Mouse (Mus musculus) right cerebral cortex, adult 2 months (tissue): ENCODE measurements around the gene Txndc17.

Source experiments
- DNase-seq, 2 experiments: peaks; one replicate each; pipeline ENCODE4 v3.0.0; 2021 to 2022; ENCODE audit warnings: low spot score in 2 of 2

The Txndc17 gene

DNA sequence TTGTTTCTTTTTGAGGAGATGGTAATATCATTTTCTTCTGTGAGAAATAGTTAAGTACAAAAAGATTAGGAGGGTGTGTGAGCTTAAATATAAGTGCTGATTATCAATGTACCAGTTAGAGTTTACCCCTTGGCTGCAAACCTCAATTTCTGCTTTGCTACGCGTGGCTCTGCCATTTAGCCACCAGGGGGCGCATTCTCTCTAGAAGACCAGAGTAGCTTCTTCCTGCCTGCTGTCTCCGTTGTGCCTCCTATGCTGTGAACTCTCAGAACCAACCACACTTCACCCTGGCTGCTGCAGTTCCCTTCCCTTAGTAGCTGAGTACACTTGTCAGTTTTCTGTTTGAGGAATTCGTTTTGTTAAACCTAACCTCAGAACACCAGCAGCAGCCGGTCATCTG, 13.9 kb downstream of the Txndc17 start:
- peak; percentile 74 to 76 for DNase-seq

GRCm38 (mm10) chr11:72223414-72223813, 16.1 kb downstream of the Txndc17 start:
- no peak for DNase-seq

DNA sequence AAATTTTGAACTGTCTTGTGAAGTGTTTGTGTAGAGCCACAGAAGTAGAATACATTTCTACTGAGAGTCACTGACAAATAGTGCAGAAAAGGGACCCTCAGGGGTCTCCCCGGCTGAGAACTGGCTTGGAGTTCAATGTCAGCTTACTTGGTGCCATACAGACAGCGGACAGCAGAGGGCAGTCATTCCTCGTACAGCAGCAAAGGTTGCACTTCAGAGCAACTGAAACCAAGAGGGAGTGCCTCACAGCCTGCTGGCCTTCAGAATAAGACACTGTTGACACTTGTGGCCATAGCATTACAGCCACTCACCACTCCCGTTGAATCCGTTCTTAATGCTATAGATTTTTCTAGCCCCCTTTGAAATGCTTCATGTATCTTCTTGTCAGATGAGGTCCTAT, 17.5 kb downstream of the Txndc17 start:
- peak; percentile 88 to 90 for DNase-seq

GRCm38 (mm10) chr11:72226020-72226791, 18.9 kb downstream of the Txndc17 start:
- no peak for DNase-seq

GRCm38 (mm10) chr11:72226901-72227300, 19.6 kb downstream of the Txndc17 start:
- no peak for DNase-seq

DNA sequence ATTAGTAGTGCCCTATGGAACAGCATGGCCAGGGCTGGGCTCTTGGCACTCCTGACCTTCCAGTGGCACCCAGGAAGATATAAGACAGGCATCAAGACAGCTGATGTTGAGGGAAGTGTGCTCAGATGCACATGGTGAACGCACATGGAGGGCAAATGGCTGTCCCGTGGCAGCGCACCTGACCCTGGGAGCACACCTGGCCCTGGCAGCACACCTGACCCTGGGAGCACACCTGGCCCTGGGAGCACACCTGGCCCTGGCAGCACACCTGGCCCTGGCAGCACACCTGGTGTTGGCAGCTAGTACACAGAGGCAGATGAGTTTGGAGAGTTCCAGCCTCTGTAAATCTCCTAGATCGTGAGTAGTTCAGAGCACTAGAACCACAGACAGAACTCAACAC, 21.2 kb downstream of the Txndc17 start:
- no peak for DNase-seq

- DNase-seq = no peak
Measured at GRCm38 (mm10) chr11:72232068-72232467, 24.7 kb downstream of the Txndc17 start.

GRCm38 (mm10) chr11:72232991-72233390, 25.6 kb downstream of the Txndc17 start:
- DNase-seq = no peak

DNA sequence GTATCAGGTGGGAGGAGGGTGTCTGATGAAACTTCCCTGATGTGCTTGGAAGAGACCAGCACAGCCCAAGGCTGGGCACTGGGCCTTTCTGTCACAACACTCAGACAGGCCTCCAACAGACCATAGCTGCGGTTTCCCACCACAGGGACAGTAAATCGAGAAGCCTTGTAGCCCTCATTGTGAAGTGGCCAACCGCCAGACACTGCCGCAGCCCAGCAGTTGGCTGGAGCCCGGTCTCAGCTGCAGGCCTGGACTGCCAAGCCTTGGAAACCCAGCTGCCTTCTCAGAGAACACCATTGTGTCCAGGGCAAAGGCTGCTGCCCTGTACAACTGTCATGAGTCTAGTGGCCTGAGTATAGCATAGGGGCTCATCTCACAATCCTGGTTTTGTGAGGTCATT, 26.7 kb downstream of the Txndc17 start:
- DNase-seq = peak in 1 of 2 experiments; percentile 49

GRCm38 (mm10) chr11:72240062-72240860, 32.9 kb downstream of the Txndc17 start:
- DNase-seq = no peak

- peak in 1 of 2 experiments; percentile 25 for DNase-seq
Measured at GRCm38 (mm10) chr11:72245196-72245753, 37.9 kb downstream of the Txndc17 start.

DNA sequence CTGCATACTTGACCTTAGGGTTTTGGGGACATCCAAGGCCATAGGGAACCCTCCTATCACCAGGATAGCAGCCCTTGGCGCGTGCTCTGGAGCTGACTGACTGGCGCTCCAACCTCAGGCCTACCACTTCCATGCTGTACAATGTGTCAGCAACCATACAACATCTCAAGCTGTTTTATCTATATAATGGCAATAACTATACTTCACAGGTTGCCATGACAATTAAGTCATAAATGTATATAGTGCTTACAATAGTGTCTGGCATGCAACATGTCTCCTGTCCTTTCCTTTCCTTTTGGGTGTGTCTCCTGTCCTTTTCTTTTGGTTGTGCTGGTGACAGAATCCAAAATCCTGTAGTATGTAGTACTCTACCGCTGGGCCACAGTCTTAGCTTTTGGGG, 48.3 kb downstream of the Txndc17 start:
- no peak for DNase-seq

DNA sequence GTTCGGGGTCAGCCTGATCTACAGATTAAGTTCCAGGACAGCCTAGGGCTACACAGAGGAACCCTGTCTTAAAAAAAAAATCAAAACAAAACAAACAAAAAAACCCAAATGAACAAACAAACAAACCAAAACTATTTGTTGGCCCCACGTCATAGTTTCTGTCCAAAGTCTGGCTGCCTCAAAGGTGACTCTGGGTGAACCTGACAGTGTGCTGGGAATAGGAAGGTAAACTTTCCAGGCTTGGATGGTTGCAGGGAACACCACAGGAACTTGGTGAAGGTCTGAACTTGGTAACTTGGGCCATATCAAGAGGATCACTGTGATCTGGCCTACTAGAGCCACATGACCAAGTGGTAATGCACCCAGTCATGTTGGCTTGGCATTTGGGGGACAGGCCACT, 49.1 kb downstream of the Txndc17 start:
- DNase-seq = no peak
